Mouse (Mus musculus): ENCODE measurements around the gene Slc48a1. TPM values are rescaled to one million over a fixed set of nuclear protein-coding genes. Genes with fewer than 3 reads are reported as not detected.
A peak's percentile ranks its signal among the peaks of the same experiment; 100 is the strongest.

Gene Slc48a1
- 38.7 and 42.2 TPM in 2 replicates for polyA plus RNA-seq (2015; fragmentation: Nextera tagmentation; extraction: Ambion mirVana)

DNA sequence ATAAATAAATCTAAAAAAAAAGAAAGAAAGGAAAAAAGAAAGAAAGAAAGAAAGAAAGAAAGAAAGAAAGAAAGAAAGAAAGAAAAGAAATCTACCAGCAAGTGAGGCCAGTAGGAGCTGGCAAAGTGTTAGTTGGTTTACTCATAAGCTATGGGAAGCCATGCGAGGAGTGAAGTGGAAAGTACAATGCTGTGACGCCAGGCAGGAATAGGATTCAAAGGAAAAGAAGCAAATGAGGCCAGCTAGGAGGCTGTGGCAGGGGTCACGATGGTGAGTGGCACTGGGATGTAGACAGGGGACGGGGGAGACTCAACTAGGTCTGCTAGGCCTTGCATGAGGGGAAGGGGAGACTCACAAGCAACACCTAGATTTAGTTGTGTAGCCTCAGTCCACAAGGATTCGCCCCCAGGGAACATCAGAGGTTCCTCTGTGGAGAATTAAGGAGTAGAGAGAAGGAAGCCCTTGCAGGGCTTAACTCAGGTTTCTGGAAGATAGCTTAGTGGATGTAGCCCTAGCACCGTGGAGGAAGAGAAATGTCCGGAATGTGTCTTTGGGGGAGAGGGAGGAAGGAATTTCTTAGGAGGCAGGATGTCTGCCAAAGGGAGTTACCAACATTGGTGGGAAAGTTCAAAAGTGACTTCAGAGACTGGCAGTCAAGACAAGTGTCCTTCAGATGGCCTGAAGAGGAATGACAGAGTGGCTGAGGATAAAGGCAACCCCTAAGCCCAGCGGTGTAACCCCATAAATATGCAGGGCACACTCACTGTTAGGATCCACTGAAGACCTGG is at the start of gene Slc48a1:
Gene Slc48a1, plus strand, starts transcription at position 210 of the 788 bp plus-strand sequence.
- Histone ChIP-seq H3K9ac (no peak within 1 kb of the TSS), H3K27me3 (peaks cover 10% of the 10 kb centered on the region; the same call in 1 of the 2 replicates), H3K4me3 (no peak within 1 kb of the TSS), H3K4me1 (peaks cover 64% of the 10 kb centered on the region), H3K27ac (peak within 1 kb of the TSS; percentile 46), H3K36me3 (no peaks in the 10 kb centered on the region), H3K4me2 (no peak within 1 kb of the TSS), H3K9me3 (no peaks in the 10 kb centered on the region)
- ATAC-seq (ENCODE audit: borderline replicate concordance, extremely low read depth, low FRiP score, low TSS enrichment), result no peak
- WGBS, result 49% methylated on average over 8 of the region's 8 CpGs

DNA sequence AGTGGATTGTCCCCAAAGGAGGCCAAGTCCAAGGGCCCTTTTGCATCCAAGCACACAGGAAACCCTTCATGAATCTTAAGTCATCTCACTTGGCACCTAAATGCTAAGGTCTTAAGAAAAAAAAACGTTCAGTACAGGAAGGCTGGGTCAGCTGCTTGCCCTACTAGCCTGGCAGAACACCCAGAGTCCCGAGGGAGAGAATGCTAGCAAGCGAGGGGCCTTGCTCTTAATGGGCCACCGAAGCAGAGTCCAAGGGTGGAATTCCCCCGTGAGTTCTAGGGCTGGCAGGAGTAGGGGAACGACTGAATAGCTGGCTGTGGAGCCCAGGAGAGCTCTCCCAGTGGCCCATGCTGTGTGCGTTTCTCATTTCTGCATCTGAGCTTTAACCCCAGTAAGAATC is 49.5 kb upstream of the Slc48a1 start:
- H3K9ac ChIP-seq, result no peak overlapping the region
- no peak for ATAC-seq (ENCODE audit: borderline replicate concordance, extremely low read depth, low FRiP score, low TSS enrichment)
- 55% methylated on average over 7 of the region's 7 CpGs for WGBS
- H3K36me3 ChIP-seq, result no peaks in the 10 kb centered on the region
- H3K27ac ChIP-seq, result no peak overlapping the region
- H3K27me3 ChIP-seq, result no peaks in the 10 kb centered on the region
- no peaks in the 10 kb centered on the region for H3K4me1 ChIP-seq
- H3K4me3 ChIP-seq, result no peak overlapping the region
- no peak overlapping the region for H3K4me2 ChIP-seq
- H3K9me3 ChIP-seq, result no peaks in the 10 kb centered on the region

GRCm38 (mm10) chr15:97730365-97730764 is 48.0 kb upstream of the Slc48a1 start:
- Histone ChIP-seq H3K27ac (no peak overlapping the region), H3K4me3 (no peak overlapping the region), H3K4me1 (no peaks in the 10 kb centered on the region), H3K9me3 (no peaks in the 10 kb centered on the region), H3K4me2 (no peak overlapping the region), H3K27me3 (no peaks in the 10 kb centered on the region), H3K36me3 (no peaks in the 10 kb centered on the region), H3K9ac (no peak overlapping the region)
- WGBS, result 48% methylated on average over 6 of the region's 6 CpGs
- no peak for ATAC-seq (ENCODE audit: borderline replicate concordance, extremely low read depth, low FRiP score, low TSS enrichment)

GRCm38 (mm10) chr15:97731111-97731510 is 47.2 kb upstream of the Slc48a1 start, which contains the start of gene Endou:
Endou (minus strand) TSS chr15:97731339.
- WGBS, result 78% methylated on average over 8 of the region's 8 CpGs
- H3K27ac ChIP-seq, result no peak within 1 kb of the TSS
- H3K4me1 ChIP-seq, result no peaks in the 10 kb centered on the region
- no peaks in the 10 kb centered on the region for H3K9me3 ChIP-seq
- H3K27me3 ChIP-seq, result no peaks in the 10 kb centered on the region
- no peak within 1 kb of the TSS for H3K9ac ChIP-seq
- no peak for ATAC-seq (ENCODE audit: borderline replicate concordance, extremely low read depth, low FRiP score, low TSS enrichment)
- H3K36me3 ChIP-seq, result no peaks in the 10 kb centered on the region
- H3K4me3 ChIP-seq, result no peak within 1 kb of the TSS
- H3K4me2 ChIP-seq, result no peak within 1 kb of the TSS

DNA sequence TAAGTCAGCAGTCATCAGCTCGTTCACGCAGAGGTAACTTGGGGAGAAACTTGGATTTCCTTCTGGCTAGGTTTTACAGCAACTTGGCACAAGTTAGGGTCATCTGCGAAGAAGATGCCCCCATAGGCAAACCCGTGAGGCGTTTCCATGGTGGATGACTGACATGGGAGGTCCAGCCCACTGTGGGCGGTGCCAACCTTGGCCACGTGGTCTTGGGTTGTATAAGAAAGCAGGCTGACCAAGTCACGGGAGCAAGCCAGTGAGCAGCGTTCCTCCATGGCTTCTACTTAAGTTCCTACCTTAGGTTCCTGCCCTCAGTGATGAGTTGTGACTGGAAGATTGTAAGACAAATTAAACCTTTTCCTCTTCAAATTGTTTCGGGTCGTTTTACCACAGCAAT is 46.3 kb upstream of the Slc48a1 start:
- H3K4me3 ChIP-seq, result no peak overlapping the region
- H3K27ac ChIP-seq, result no peak overlapping the region
- no peak for ATAC-seq (ENCODE audit: borderline replicate concordance, extremely low read depth, low FRiP score, low TSS enrichment)
- no peak overlapping the region for H3K4me2 ChIP-seq
- H3K27me3 ChIP-seq, result no peaks in the 10 kb centered on the region
- H3K36me3 ChIP-seq, result no peaks in the 10 kb centered on the region
- H3K4me1 ChIP-seq, result no peaks in the 10 kb centered on the region
- H3K9me3 ChIP-seq, result no peaks in the 10 kb centered on the region
- no peak overlapping the region for H3K9ac ChIP-seq
- WGBS, result 82% methylated on average over 11 of the region's 11 CpGs

DNA sequence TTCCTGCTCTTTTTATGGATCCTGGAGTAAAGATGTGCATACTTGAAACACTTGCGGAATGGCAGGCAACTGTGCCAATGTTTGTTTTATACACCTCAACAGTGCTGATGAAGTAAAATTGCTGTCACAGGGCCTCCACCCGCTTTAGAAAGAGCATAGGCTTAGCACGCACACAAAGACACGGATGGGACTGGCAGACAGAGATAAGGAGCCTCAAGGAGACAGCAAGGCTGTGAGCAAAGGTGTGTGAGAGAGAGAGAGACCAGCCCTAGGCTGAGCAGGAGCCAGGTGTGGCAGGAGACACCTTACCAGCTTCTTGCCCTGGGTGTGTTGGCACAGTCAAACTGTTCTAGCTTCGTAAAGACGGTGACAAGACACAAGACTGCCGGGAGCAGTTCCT is 39.4 kb upstream of the Slc48a1 start:
- Histone ChIP-seq H3K4me1 (no peaks in the 10 kb centered on the region), H3K27ac (no peak overlapping the region), H3K36me3 (no peaks in the 10 kb centered on the region), H3K9ac (no peak overlapping the region), H3K4me2 (no peak overlapping the region), H3K27me3 (no peaks in the 10 kb centered on the region), H3K9me3 (no peaks in the 10 kb centered on the region), H3K4me3 (no peak overlapping the region)
- no peak for ATAC-seq (ENCODE audit: borderline replicate concordance, extremely low read depth, low FRiP score, low TSS enrichment)
- WGBS, result 76% methylated on average over 7 of the region's 7 CpGs

GRCm38 (mm10) chr15:97740283-97740732 is 38.0 kb upstream of the Slc48a1 start:
- no peak overlapping the region for H3K9ac ChIP-seq
- H3K27ac ChIP-seq, result no peak overlapping the region
- H3K4me2 ChIP-seq, result no peak overlapping the region
- H3K4me1 ChIP-seq, result 0 out of 2 replicates have a peak, but pooled peaks cover 2% of the 10 kb centered on the region
- WGBS, result 72% methylated on average over 9 of the region's 9 CpGs
- H3K9me3 ChIP-seq, result no peaks in the 10 kb centered on the region
- H3K27me3 ChIP-seq, result no peaks in the 10 kb centered on the region
- 0 out of 2 replicates have a peak, but pooled peaks cover 2% of the 10 kb centered on the region for H3K36me3 ChIP-seq
- ATAC-seq (ENCODE audit: borderline replicate concordance, extremely low read depth, low FRiP score, low TSS enrichment), result no peak
- no peak overlapping the region for H3K4me3 ChIP-seq

- Histone ChIP-seq H3K4me3 (no peak overlapping the region), H3K9me3 (no peaks in the 10 kb centered on the region), H3K4me2 (no peak overlapping the region), H3K9ac (no peak overlapping the region), H3K36me3 (peaks cover 4% of the 10 kb centered on the region; the same call in 1 of the 2 replicates), H3K27me3 (no peaks in the 10 kb centered on the region), H3K27ac (no peak overlapping the region), H3K4me1 (0 out of 2 replicates have a peak, but pooled peaks cover 4% of the 10 kb centered on the region)
- ATAC-seq (ENCODE audit: borderline replicate concordance, extremely low read depth, low FRiP score, low TSS enrichment), result no peak
- WGBS, result 71% methylated on average over 12 of the region's 12 CpGs
These were observed 36.7 kb upstream of the Slc48a1 start for GRCm38 (mm10) chr15:97741662-97742061.

DNA sequence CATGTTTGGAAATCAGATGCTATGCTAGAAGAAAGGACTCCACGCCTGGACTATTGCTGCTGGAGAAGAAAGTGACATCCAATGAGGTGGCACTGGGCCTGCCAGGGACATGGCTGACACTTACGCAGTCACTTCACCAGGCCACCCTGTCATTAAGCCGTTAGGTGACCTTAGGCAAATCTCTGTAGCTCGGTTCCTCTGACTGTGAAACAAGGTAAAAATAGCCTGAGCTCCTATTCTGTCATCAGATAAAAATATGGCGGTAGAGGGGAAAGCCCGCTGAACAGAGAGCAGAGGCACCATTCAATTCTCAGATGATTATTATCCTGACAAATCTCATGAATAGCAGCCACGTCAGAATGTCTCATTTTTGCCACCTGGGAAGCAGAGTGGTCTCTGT is 36.2 kb upstream of the Slc48a1 start:
- H3K4me3 ChIP-seq, result no peak overlapping the region
- no peak for ATAC-seq (ENCODE audit: borderline replicate concordance, extremely low read depth, low FRiP score, low TSS enrichment)
- H3K27me3 ChIP-seq, result no peaks in the 10 kb centered on the region
- no peak overlapping the region for H3K4me2 ChIP-seq
- H3K9ac ChIP-seq, result no peak overlapping the region
- 0 out of 2 replicates have a peak, but pooled peaks cover 4% of the 10 kb centered on the region for H3K4me1 ChIP-seq
- peaks cover 7% of the 10 kb centered on the region; the same call in 1 of the 2 replicates for H3K36me3 ChIP-seq
- no peak overlapping the region for H3K27ac ChIP-seq
- WGBS, result 55% methylated on average over 7 of the region's 7 CpGs
- H3K9me3 ChIP-seq, result no peaks in the 10 kb centered on the region

DNA sequence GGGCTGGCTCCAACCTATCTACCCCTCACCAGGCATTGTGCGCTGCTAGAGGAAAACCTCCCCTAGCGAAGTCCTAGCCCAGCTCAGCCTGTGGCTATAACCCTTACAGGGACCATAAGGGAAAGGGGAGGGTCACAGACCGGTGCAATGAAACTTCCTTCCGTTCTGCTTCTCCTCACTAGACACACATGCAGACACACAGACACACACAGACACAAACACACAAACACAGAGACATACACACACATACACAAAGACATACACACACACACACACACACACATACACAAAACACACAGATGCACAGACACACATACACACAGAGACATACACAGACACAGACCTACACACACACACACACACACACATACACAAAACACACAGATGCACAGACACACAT is 35.7 kb upstream of the Slc48a1 start:
- WGBS, result 65% methylated on average over 4 of the region's 4 CpGs
- Histone ChIP-seq H3K4me2 (no peak overlapping the region), H3K4me3 (no peak overlapping the region), H3K4me1 (0 out of 2 replicates have a peak, but pooled peaks cover 4% of the 10 kb centered on the region), H3K9me3 (no peaks in the 10 kb centered on the region), H3K27me3 (no peaks in the 10 kb centered on the region), H3K9ac (no peak overlapping the region), H3K36me3 (peaks cover 7% of the 10 kb centered on the region; the same call in 1 of the 2 replicates), H3K27ac (no peak overlapping the region)
- ATAC-seq (ENCODE audit: borderline replicate concordance, extremely low read depth, low FRiP score, low TSS enrichment), result no peak

DNA sequence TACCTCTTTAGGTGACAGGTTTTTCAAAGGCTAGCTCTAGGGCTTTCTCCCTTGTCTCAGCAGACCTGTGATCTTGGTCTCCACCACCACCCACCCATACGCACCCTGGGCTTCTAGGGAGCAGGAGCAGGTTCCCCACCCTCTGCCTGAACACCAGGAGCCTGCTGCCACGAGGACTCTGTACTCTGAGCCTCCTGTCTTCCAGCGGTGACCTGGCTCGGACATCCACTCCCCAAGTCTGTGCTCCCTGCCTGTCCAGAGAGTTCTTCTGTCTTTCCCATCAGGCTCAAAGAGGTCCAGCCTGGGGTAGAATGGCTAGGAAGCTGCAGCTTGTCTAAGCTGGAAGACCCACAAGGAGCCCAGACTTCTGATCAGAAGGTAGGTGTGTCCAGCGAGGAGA is 35.1 kb upstream of the Slc48a1 start:
- Histone ChIP-seq H3K9me3 (no peaks in the 10 kb centered on the region), H3K36me3 (peaks cover 7% of the 10 kb centered on the region; the same call in 1 of the 2 replicates), H3K4me3 (no peak overlapping the region), H3K27ac (no peak overlapping the region), H3K27me3 (no peaks in the 10 kb centered on the region), H3K4me1 (0 out of 2 replicates have a peak, but pooled peaks cover 4% of the 10 kb centered on the region), H3K4me2 (no peak overlapping the region), H3K9ac (no peak overlapping the region)
- WGBS, result 78% methylated on average over 5 of the region's 5 CpGs
- ATAC-seq (ENCODE audit: borderline replicate concordance, extremely low read depth, low FRiP score, low TSS enrichment), result no peak

GRCm38 (mm10) chr15:97743961-97744525 is 34.3 kb upstream of the Slc48a1 start:
- 0 out of 2 replicates have a peak, but pooled peaks cover 4% of the 10 kb centered on the region for H3K4me1 ChIP-seq
- H3K9me3 ChIP-seq, result no peaks in the 10 kb centered on the region
- H3K36me3 ChIP-seq, result peaks cover 7% of the 10 kb centered on the region; the same call in 1 of the 2 replicates
- no peaks in the 10 kb centered on the region for H3K27me3 ChIP-seq
- no peak overlapping the region for H3K9ac ChIP-seq
- 59% methylated on average over 11 of the region's 12 CpGs for WGBS
- no peak overlapping the region for H3K4me3 ChIP-seq
- no peak for ATAC-seq (ENCODE audit: borderline replicate concordance, extremely low read depth, low FRiP score, low TSS enrichment)
- H3K4me2 ChIP-seq, result no peak overlapping the region
- H3K27ac ChIP-seq, result no peak overlapping the region
